11 mouse cellular contexts compared by ENCODE assay signal in the genomic region with DNA sequence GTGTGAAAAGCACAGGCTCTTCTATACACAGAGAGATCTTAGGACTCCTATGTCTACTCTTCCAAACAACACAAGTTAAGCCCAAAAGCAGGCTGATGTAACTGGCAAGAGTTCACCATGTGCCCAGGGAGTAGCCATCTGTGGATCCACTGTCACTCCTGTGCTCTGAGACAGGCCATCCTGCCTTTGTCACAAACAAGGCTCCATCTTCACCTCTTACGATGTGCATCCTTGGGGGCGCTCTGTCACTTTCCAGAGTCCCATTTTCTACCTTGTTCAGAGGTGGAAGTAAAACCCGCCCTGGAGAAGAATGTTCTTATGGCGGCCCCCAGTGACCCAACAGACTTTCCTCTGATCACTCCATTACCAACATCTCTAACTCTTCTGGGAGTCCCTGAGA. TPM values are rescaled to one million over a fixed set of nuclear protein-coding genes. Genes with fewer than 3 reads are reported as not detected.
DNase-seq lines count a peak whose midpoint lies in the region; ATAC-seq lines count a peak whose summit lies in the region.
"Had no signal": no experiment of that assay in that cellular context is flagged by ENCODE, and none has a peak within 500 bp of the region (broad histone marks: within the 10 kb centered on the region; RNA-seq: fewer than 3 reads in every experiment).

No protein-coding gene starts in this region.

- H3K4me1 ChIP-seq in hindbrain, embryonic 14.5 days (replicated peaks; ENCODE audit: control insufficient read depth, insufficient read depth, low read length): peaks cover 20% of the 10 kb centered on the region
- peaks cover 63% of the 10 kb centered on the region for H3K4me1 ChIP-seq in midbrain, embryonic 10.5 days

- peaks cover 39% of the 10 kb centered on the region for H3K27me3 ChIP-seq in hindbrain, embryonic 14.5 days (ENCODE audit: control insufficient read depth, insufficient read depth, low read length)
- H3K27me3 ChIP-seq in midbrain, embryonic 10.5 days (ENCODE audit: low read depth, poor library complexity, severe bottlenecking): peaks cover 59% of the 10 kb centered on the region

- H3K36me3 ChIP-seq in hindbrain, embryonic 14.5 days (replicated peaks; ENCODE audit: control insufficient read depth, insufficient read depth): no peaks in the 10 kb centered on the region
- H3K36me3 ChIP-seq in midbrain, embryonic 10.5 days: peaks cover 14% of the 10 kb centered on the region

- peak overlapping the region; percentile 40 for H3K4me3 ChIP-seq in hindbrain, embryonic 14.5 days (replicated peaks; ENCODE audit: low read length)
- peak overlapping the region; percentile 72 for H3K4me3 ChIP-seq in midbrain, embryonic 10.5 days

- peak; percentile 35 for DNase-seq in embryo, embryonic 10 days (ENCODE audit: low spot score)
- DNase-seq in embryo, embryonic 11 days: no peak
- DNase-seq in embryo, embryonic 10.5 days (ENCODE audit: low spot score): peak; percentile 50
- peak; percentile 32 for DNase-seq in hindbrain, embryonic 14.5 days (ENCODE audit: low spot score)
- DNase-seq in midbrain, embryonic 10.5 days (ENCODE audit: low spot score): peak; percentile 42
- no peak for DNase-seq in gastrocnemius, postnatal 36 days
- no peak for DNase-seq in lung, postnatal 14 days

- H3K9me3 ChIP-seq in hindbrain, embryonic 14.5 days (ENCODE audit: control insufficient read depth, low read length): no peaks in the 10 kb centered on the region
- H3K9me3 ChIP-seq in midbrain, embryonic 10.5 days (replicated peaks): no peaks in the 10 kb centered on the region

- intact Hi-C loops in gastrocnemius, postnatal 36 days (cut with DNase I): loop anchor here (2.0 to 5.0 kb wide), 2 partner anchors 96 to 307 kb away; no protein-coding TSS in a partner anchor

- H3K4me2 ChIP-seq in hindbrain, embryonic 14.5 days (replicated peaks): peak overlapping the region; percentile 65

- ATAC-seq in hindbrain, embryonic 14.5 days (ENCODE audit: low FRiP score): no peak
- no peak for ATAC-seq in megakaryocyte progenitor cell, adult 5-6 weeks (replicated peaks; ENCODE audit: poor library complexity)

- whole genome bisulfite sequencing in hindbrain, embryonic 14.5 days: 2% methylated on average over 4 of the region's 4 CpGs
- WGBS in midbrain, embryonic 10.5 days: under 1% methylated on average over 4 of the region's 4 CpGs

- peak overlapping the region; percentile 41; the same call in 1 of the 2 replicates for H3K9ac ChIP-seq in hindbrain, embryonic 14.5 days

- peak overlapping the region; percentile 2; the same call in 1 of the 2 replicates for H3K27ac ChIP-seq in hindbrain, embryonic 14.5 days
- peak overlapping the region; percentile 89 for H3K27ac ChIP-seq in midbrain, embryonic 10.5 days (replicated peaks)

RNA-seq across cellular contexts. Expression of a gene that starts 1.6 kb away (rescaled TPM):
- polyA plus RNA-seq in hindbrain, embryonic 14.5 days (2014; fragmentation: Nextera tagmentation; extraction: Ambion mirVana): 13.7 and 18.5 TPM in 2 replicates
- 96.3 and 110 TPM in 2 replicates for polyA plus RNA-seq in midbrain, embryonic 10.5 days (2016; fragmentation: Nextera tagmentation; extraction: Ambion mirVana)
- total RNA-seq in gastrocnemius, postnatal 36 days (2021): not detected
- not detected in 2 replicates for total RNA-seq in megakaryocyte progenitor cell, adult 5-6 weeks (2015)
- total RNA-seq in megakaryocyte progenitor cell, adult 5-6 weeks (2017): not detected in 2 replicates
- total RNA-seq: hematopoietic stem cell, adult 5-6 weeks; left cerebral cortex, postnatal 25 days had no signal
- polyA plus RNA-seq: spleen, adult 2 months had no signal

RNA-seq across cellular contexts. Expression of a gene that starts 20.2 kb away (rescaled TPM):
- 22.3 and 22.6 TPM in 2 replicates for polyA plus RNA-seq in hindbrain, embryonic 14.5 days (2014; fragmentation: Nextera tagmentation; extraction: Ambion mirVana)
- 30.7 and 34.4 TPM in 2 replicates for polyA plus RNA-seq in midbrain, embryonic 10.5 days (2016; fragmentation: Nextera tagmentation; extraction: Ambion mirVana)
- 1 to 10 TPM; 6.8 to 7.2 TPM for total RNA-seq in gastrocnemius, postnatal 36 days (2021)
- total RNA-seq in megakaryocyte progenitor cell, adult 5-6 weeks (2015): 10.2 and 10.3 TPM in 2 replicates
- 27.4 and 42.9 TPM in 2 replicates for total RNA-seq in megakaryocyte progenitor cell, adult 5-6 weeks (2017)

RNA-seq across cellular contexts. Expression of a gene that starts 45.0 kb away (rescaled TPM):
- 28.1 and 35.6 TPM in 2 replicates for polyA plus RNA-seq in hindbrain, embryonic 14.5 days (2014; fragmentation: Nextera tagmentation; extraction: Ambion mirVana)
- 238 and 258 TPM in 2 replicates for polyA plus RNA-seq in midbrain, embryonic 10.5 days (2016; fragmentation: Nextera tagmentation; extraction: Ambion mirVana)
- 1 to 10 TPM; 5.2 to 7.4 TPM for total RNA-seq in gastrocnemius, postnatal 36 days (2021)
- 8.6 and 10.3 TPM in 2 replicates for total RNA-seq in megakaryocyte progenitor cell, adult 5-6 weeks (2015)
- 9.5 and 12.5 TPM in 2 replicates for total RNA-seq in megakaryocyte progenitor cell, adult 5-6 weeks (2017)

RNA-seq across cellular contexts. Expression of a gene that starts 47.5 kb away (rescaled TPM):
- polyA plus RNA-seq in hindbrain, embryonic 14.5 days (2014; fragmentation: Nextera tagmentation; extraction: Ambion mirVana): not detected in 2 replicates
- 0.07 TPM in 1 of 2 replicates, not detected in the other for polyA plus RNA-seq in midbrain, embryonic 10.5 days (2016; fragmentation: Nextera tagmentation; extraction: Ambion mirVana)
- under 1 TPM in 1 of 2 experiments, not detected in 1; 0.25 TPM for total RNA-seq in gastrocnemius, postnatal 36 days (2021)
- not detected in 2 replicates for total RNA-seq in megakaryocyte progenitor cell, adult 5-6 weeks (2015)
- total RNA-seq in megakaryocyte progenitor cell, adult 5-6 weeks (2017): not detected in 2 replicates
- total RNA-seq: hematopoietic stem cell, adult 5-6 weeks; left cerebral cortex, postnatal 25 days had no signal
- polyA plus RNA-seq: spleen, adult 2 months had no signal

RNA-seq across cellular contexts. Expression of a gene that starts 56.8 kb away (rescaled TPM):
- polyA plus RNA-seq in hindbrain, embryonic 14.5 days (2014; fragmentation: Nextera tagmentation; extraction: Ambion mirVana): 4.8 and 9.7 TPM in 2 replicates
- 2.9 TPM in 2 replicates for polyA plus RNA-seq in midbrain, embryonic 10.5 days (2016; fragmentation: Nextera tagmentation; extraction: Ambion mirVana)
- not detected for total RNA-seq in gastrocnemius, postnatal 36 days (2021)
- total RNA-seq in megakaryocyte progenitor cell, adult 5-6 weeks (2015): 1.0 and 2.1 TPM in 2 replicates
- 0.37 and 1.4 TPM in 2 replicates for total RNA-seq in megakaryocyte progenitor cell, adult 5-6 weeks (2017)

Comparison
In these comparisons a context has a peak if more than half of its experiments do, and no peak if none do; other contexts are left out.
1. DNase-seq: peak in embryo, embryonic 10 days (single experiment), embryo, embryonic 10.5 days (single experiment), hindbrain, embryonic 14.5 days (single experiment) and midbrain, embryonic 10.5 days (single experiment); none in embryo, embryonic 11 days (single experiment), gastrocnemius, postnatal 36 days (0 of 2) and lung, postnatal 14 days (single experiment).